Mouse (Mus musculus) heart, embryonic 14.5 days (tissue): ENCODE measurements at regions not wholly inside any gene's neighbourhood (a gene's known extent, or its start where the extent isn't known, plus 50 kb on each side); places are given as distances from the start of the nearest gene placed in this dataset.

Experiments
- ATAC-seq: fragments of 200-750 bp; cut with Nextera tagmentation; 2 replicates; pipeline ENCODE4 v1.8.0; 2017; ENCODE audit warnings: low read depth, moderate TSS enrichment; ENCODE audit not compliant: insufficient number of reproducible peaks, insufficient read depth, low FRiP score
- H3K27ac ChIP-seq, 2 experiments: fragments of 200-500 bp in 1 of 2; fragments of 300-500 bp in 1 of 2; sonication (generic) in 1 of 2; replicated peaks in 1 of 2; 2 replicates each; pipeline ENCODE4 v1.5.1; 2012 to 2014; ENCODE audit warnings: low read depth in 2 of 2, low read length in 2 of 2, control low read depth in 1 of 2, mild to moderate bottlenecking in 1 of 2, mixed read lengths in 1 of 2; ENCODE audit not compliant: control insufficient read depth in 1 of 2, insufficient read depth in 1 of 2
- H3K27me3 ChIP-seq: fragments of 300-500 bp; sonication (generic); 2 replicates; pipeline ENCODE4 v1.6.1; 2014; ENCODE audit warnings: mild to moderate bottlenecking, low read length, control low read depth; ENCODE audit not compliant: control insufficient read depth, insufficient read depth
- H3K36me3 ChIP-seq: fragments of 300-500 bp; sonication (generic); 2 replicates; pipeline ENCODE4 v1.6.1; 2014; ENCODE audit warnings: mild to moderate bottlenecking, control low read depth, low read length, mixed read lengths; ENCODE audit not compliant: control insufficient read depth, insufficient read depth
- H3K4me1 ChIP-seq, 2 experiments: fragments of 200-500 bp in 1 of 2; fragments of 300-500 bp in 1 of 2; sonication (generic) in 1 of 2; 2 replicates each; pipeline ENCODE4 v1.6.1; 2012 to 2014; ENCODE audit warnings: low read length in 2 of 2, control low read depth in 1 of 2, mixed read lengths in 1 of 2; ENCODE audit not compliant: control insufficient read depth in 2 of 2, insufficient read depth in 2 of 2
- H3K4me2 ChIP-seq: fragments of 300-500 bp; sonication (generic); 2 replicates; pipeline ENCODE4 v1.6.1; 2014; ENCODE audit warnings: mild to moderate bottlenecking, low read length
- H3K4me3 ChIP-seq, 2 experiments: fragments of 200-500 bp in 1 of 2; fragments of 300-500 bp in 1 of 2; sonication (generic) in 1 of 2; 2 replicates each; pipeline ENCODE4 v1.5.1; 2012 to 2014; ENCODE audit warnings: low read length in 2 of 2, mild to moderate bottlenecking in 2 of 2, control low read depth in 1 of 2, low read depth in 1 of 2, moderate library complexity in 1 of 2; ENCODE audit not compliant: control insufficient read depth in 1 of 2, insufficient read depth in 1 of 2
- H3K9ac ChIP-seq: fragments of 300-500 bp; sonication (generic); 2 replicates; pipeline ENCODE4 v1.6.1; 2014; ENCODE audit warnings: mild to moderate bottlenecking, low read length
- H3K9me3 ChIP-seq: fragments of 300-500 bp; sonication (generic); 2 replicates; pipeline ENCODE4 v1.6.1; 2016; ENCODE audit warnings: low read length, control low read depth; ENCODE audit not compliant: control insufficient read depth
- WGBS: fragments of 180-500 bp; shearing (Covaris S2); extraction: QIAGEN DNeasy Blood & Tissue Kit; methylation state at CpG from one replicate; pipeline ENCODE4 v1.1.7; 2014; 5-methylcytosine and 5-hydroxymethylcytosine counted together

- H3K27me3 ChIP-seq = no peaks in the 10 kb centered on the region
- ATAC-seq = no peak
- H3K27ac ChIP-seq = no peak overlapping the region
- no peaks in the 10 kb centered on the region for H3K36me3 ChIP-seq
- H3K9me3 ChIP-seq = no peaks in the 10 kb centered on the region
- H3K9ac ChIP-seq = no peak overlapping the region
- H3K4me2 ChIP-seq = no peak overlapping the region
- H3K4me3 ChIP-seq = no peak overlapping the region
- WGBS = 77% methylated on average over 8 of the region's 8 CpGs
- peaks cover 14 to 15% of the 10 kb centered on the region in 2 experiments; a peak in 2 of 4 replicates for H3K4me1 ChIP-seq
Measured at GRCm38 (mm10) chr1:90282367-90282766, 78.6 kb downstream of the Ackr3 start.

- Histone ChIP-seq H3K4me3 (no peak overlapping the region), H3K9me3 (no peaks in the 10 kb centered on the region), H3K36me3 (no peaks in the 10 kb centered on the region), H3K27ac (no peak overlapping the region), H3K9ac (no peak overlapping the region), H3K4me1 (peaks cover 12 to 15% of the 10 kb centered on the region in 2 experiments; a peak in 2 of 4 replicates), H3K4me2 (no peak overlapping the region), H3K27me3 (no peaks in the 10 kb centered on the region; the same call in 1 of the 2 replicates)
- WGBS = 68% methylated on average over 11 of the region's 11 CpGs
- no peak for ATAC-seq
Measured at GRCm38 (mm10) chr1:90283176-90283775, 79.5 kb downstream of the Ackr3 start.

- Histone ChIP-seq H3K27ac (no peak overlapping the region), H3K4me3 (no peak overlapping the region), H3K9ac (no peak overlapping the region), H3K27me3 (no peaks in the 10 kb centered on the region; the same call in 1 of the 2 replicates), H3K9me3 (no peaks in the 10 kb centered on the region), H3K36me3 (no peaks in the 10 kb centered on the region), H3K4me2 (no peak overlapping the region), H3K4me1 (peaks cover 18 to 20% of the 10 kb centered on the region in 2 experiments; a peak in 3 of 4 replicates)
- no peak for ATAC-seq
- 43% methylated on average over 6 of the region's 6 CpGs for WGBS
Measured at GRCm38 (mm10) chr1:90283912-90284636, 80.3 kb downstream of the Ackr3 start.

GRCm38 (mm10) chr1:90285318-90285717, 81.5 kb downstream of the Ackr3 start:
- no peak overlapping the region for H3K4me3 ChIP-seq
- H3K4me2 ChIP-seq = no peak overlapping the region
- no peaks in the 10 kb centered on the region; the same call in 1 of the 2 replicates for H3K27me3 ChIP-seq
- peaks cover 26 to 31% of the 10 kb centered on the region in 2 experiments; a peak in 3 of 4 replicates for H3K4me1 ChIP-seq
- no peak overlapping the region for H3K27ac ChIP-seq
- no peaks in the 10 kb centered on the region for H3K36me3 ChIP-seq
- H3K9ac ChIP-seq = no peak overlapping the region
- no peak for ATAC-seq
- H3K9me3 ChIP-seq = no peaks in the 10 kb centered on the region
- 36% methylated on average over 4 of the region's 4 CpGs for WGBS

- H3K4me3 ChIP-seq = no peak overlapping the region
- no peaks in the 10 kb centered on the region; the same call in 1 of the 2 replicates for H3K27me3 ChIP-seq
- H3K4me2 ChIP-seq = no peak overlapping the region
- no peak overlapping the region for H3K27ac ChIP-seq
- H3K9ac ChIP-seq = no peak overlapping the region
- peaks cover 26 to 33% of the 10 kb centered on the region in 2 experiments; a peak in 3 of 4 replicates for H3K4me1 ChIP-seq
- H3K9me3 ChIP-seq = no peaks in the 10 kb centered on the region
- no peaks in the 10 kb centered on the region for H3K36me3 ChIP-seq
- ATAC-seq = no peak
- WGBS = 91% methylated on average over 3 of the region's 3 CpGs
Measured at GRCm38 (mm10) chr1:90287251-90287650, 83.5 kb downstream of the Ackr3 start.

- 0 out of 4 replicates have a peak overlapping the region, but pooled peaks of 1 of the 2 experiments have one; percentile 14 for H3K27ac ChIP-seq
- H3K27me3 ChIP-seq = no peaks in the 10 kb centered on the region; the same call in 1 of the 2 replicates
- peaks cover 23 to 33% of the 10 kb centered on the region in 2 experiments; a peak in 3 of 4 replicates for H3K4me1 ChIP-seq
- peak; percentile 57 for ATAC-seq
- 43% methylated on average over 8 of the region's 8 CpGs for WGBS
- H3K36me3 ChIP-seq = no peaks in the 10 kb centered on the region
- H3K9me3 ChIP-seq = no peaks in the 10 kb centered on the region
- no peak overlapping the region for H3K4me3 ChIP-seq
- no peak overlapping the region for H3K9ac ChIP-seq
- no peak overlapping the region for H3K4me2 ChIP-seq
Measured at GRCm38 (mm10) chr1:90288892-90289731, 85.3 kb downstream of the Ackr3 start.

- WGBS = 36% methylated on average over 6 of the region's 6 CpGs
- Histone ChIP-seq H3K27me3 (no peaks in the 10 kb centered on the region; the same call in 1 of the 2 replicates), H3K27ac (peak overlapping the region in 1 of 2 experiments; percentile 25; a peak in 1 of 4 replicates), H3K4me2 (no peak overlapping the region), H3K4me1 (peaks cover 23 to 27% of the 10 kb centered on the region in 2 experiments; a peak in 3 of 4 replicates), H3K4me3 (no peak overlapping the region), H3K9ac (no peak overlapping the region), H3K9me3 (no peaks in the 10 kb centered on the region), H3K36me3 (no peaks in the 10 kb centered on the region)
- peak; percentile 45 for ATAC-seq
Measured at GRCm38 (mm10) chr1:90289732-90290215, 86.0 kb downstream of the Ackr3 start.
